Mouse (Mus musculus) 416B (cell line): Measurements from ENCODE around the gene Fam32a.

Source experiments
- DNase-seq: peaks from one replicate; pipeline ENCODE4 v3.0.0; 2011; ENCODE audit warnings: low read depth

The Fam32a gene

DNA sequence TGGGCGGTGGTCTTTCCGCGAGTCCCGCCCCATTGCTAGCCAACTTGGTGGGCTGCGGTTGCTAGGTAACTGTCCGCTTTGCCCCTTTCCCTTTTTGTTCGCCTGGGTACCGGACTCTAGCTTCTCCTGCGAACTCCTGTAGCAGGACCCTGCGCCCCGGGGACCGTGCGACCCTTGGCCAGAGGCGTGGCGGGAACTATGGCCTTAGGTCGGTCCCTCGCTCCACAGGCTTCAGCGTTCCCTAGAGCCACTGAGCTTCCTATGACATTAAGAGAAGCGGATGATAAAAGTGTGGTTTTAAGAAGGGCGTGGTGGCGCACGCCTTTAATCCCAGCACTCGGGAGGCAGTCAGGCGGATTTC, 20.9 kb downstream of the Fam32a start:
- DNase-seq: no peak

DNA sequence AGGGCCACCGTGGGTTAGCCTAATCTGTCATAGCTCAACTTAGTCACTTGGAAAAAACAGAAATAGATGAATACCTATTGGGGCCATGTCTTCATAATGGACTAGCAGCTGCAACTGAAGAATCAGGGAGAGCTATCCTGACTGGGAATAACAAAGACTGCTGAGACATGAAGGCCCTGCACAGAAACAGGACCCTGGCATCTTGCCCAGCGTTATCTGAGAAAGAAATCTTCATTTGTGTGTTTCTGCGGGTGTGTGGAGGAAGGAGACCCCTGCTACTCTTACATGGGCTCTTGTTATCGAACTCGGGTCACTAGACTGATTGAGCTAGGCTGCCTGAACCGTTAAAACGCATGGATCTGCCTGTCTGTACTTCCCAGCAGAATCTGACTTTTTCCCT, 21.4 kb downstream of the Fam32a start:
- DNase-seq: peak; percentile 32

- no peak for DNase-seq
These were observed 22.7 kb downstream of the Fam32a start for GRCm38 (mm10) chr8:72242226-72242625.

DNA sequence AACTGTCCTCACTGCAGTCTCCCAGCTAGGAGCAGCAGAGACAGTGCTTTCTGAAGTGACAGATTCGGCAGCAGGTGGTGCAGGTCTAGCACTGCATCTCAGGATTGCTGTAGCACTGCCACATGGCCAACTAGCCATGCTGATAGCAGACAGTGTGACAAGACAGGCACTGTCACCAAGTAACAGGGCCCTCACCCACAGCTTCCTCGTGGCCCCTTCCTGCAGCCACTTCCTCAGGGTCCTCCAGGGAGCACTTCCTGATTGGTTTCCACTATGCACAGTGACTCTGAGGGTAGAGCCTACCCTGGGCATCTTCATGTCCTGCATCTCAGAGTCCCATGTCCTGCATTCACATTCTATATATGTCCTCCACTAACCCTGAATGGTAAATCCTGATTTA, 25.1 kb downstream of the Fam32a start:
- peak; percentile 46 for DNase-seq

DNA sequence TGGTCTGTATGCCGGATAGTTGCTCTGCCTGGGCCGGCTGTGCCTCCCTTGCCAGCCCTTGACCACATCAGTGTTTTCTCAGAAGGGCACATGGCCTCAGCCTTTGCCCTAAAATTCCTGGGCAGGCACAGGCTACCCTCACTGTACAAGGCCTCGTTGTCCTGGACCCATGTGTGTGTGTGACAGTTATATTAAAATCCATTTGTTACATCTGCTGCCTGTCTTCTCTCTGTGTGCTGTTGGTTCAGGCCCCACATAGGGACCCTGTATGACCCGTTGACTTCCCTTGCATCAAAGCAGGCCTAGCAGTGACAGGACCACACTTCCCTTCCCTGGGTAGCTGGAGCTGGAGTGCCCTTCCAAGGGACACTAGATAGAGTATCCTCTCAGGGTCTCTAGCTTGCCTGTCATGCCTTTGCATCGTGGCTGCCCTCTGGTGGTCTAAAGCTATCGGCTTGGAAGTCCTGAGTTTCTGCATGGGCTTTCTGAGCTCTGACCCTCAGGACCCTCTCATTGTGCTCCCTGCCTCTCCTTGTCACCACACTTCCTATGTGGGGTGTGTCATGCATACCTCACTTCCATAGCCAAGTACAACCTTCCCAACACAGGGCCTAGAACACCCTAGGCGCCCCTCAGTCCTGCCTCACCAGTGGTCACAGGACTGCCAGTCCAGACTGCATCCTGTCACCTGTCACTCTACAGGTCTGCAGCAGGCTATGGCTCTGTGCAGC, 37.8 kb downstream of the Fam32a start:
- peak; percentile 53 for DNase-seq

- DNase-seq: no peak
These were observed 38.3 kb downstream of the Fam32a start for GRCm38 (mm10) chr8:72257902-72258238.

DNA sequence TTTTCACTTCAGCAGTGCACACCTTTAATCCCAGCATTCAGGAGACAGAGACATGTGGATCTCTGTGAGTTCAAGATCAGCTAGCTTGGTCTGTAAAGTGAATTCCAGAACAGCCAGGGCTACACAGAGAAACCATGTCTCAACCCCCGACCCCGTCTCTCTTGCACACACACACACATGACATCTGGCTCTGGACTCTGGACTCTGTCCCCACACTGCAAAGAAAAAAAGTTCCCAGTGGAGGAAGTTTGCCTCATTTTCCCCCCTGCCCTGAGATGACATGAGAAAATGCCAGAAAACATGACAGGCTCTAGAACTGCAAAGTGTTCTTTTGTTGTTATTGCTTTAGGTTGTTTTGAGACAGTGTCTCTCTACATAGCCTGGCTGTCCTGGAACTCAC, 40.3 kb downstream of the Fam32a start:
- DNase-seq: no peak

DNA sequence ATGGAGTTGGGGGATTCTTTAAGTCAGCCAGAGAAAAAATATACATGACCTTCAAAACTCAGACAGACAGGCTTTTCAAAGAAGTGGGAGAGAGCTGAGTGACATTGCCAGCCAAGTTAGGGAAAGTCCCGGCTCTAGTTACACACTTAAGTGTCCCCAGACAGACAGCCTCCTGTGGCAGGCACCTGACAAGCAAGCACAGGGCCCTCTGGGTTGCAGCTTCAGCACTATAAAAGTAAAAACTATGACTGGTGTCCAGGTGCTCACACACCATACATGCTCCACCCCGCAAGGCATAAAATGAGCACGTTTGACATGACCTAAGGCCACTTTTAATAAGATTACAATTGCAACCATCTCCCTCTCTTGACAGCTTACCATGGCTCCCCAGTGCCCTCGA, 41.1 kb downstream of the Fam32a start:
- no peak for DNase-seq

DNA sequence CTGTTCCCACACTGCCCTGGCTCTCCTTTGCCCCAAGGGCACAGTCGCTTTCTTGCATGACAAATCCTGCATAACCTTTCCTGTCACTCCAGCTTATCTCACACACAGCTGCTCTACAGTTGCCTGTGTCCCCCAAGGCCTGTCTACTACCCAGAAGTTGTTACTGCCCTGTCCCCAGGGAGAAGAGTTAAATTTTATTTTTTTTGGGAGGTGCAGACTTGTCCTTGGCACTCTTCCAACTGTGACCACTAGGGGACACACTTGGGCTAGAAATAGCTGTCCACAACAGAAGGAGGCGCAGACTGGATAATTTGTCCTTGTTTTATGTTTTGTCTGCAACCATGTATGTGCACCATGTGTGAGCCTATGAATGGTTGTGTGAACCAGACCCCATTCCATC, 41.5 kb downstream of the Fam32a start:
- DNase-seq: peak; percentile 85

DNA sequence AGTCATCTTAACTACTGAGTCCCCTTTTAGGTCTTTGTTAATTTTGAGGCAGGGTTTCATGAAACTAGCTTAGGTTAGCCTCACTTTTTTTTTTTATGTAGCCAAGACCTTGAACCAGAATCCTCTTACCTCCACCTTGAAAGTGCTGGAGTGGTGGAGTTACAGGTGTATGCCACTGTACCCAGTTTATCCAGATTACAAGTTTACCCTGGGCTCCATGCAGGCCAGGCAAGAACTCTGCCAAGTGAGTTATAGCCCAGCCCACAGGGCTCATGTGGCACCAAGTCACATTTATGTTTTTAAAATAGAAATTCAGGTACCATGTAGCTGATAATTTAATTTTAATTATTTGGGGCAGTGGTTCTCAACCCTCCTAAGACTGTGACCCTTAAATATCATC, 41.9 kb downstream of the Fam32a start:
- DNase-seq: no peak

- DNase-seq: peak; percentile 53
These were observed 42.3 kb downstream of the Fam32a start for GRCm38 (mm10) chr8:72261872-72262271.

DNA sequence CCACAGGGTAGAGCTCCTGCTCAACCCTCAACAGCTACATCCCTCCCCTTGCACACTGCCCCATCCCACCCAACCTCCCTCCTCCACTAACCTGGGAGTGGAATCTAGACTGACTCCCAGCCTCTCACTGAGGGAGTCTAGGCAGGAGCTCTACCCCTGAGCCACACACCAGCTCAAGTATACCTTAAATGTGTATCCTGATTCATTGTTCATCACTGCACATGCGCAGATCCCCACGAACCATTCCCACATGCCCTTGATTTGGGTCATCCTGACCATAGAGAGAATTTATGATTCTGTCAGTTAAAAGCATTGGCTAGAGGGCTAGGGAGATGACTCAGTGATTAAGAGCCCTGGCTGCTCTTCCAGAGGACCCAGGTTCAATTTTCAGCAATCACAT, 43.2 kb downstream of the Fam32a start:
- no peak for DNase-seq

- DNase-seq: no peak
These were observed 43.9 kb downstream of the Fam32a start for GRCm38 (mm10) chr8:72263451-72263850.

DNA sequence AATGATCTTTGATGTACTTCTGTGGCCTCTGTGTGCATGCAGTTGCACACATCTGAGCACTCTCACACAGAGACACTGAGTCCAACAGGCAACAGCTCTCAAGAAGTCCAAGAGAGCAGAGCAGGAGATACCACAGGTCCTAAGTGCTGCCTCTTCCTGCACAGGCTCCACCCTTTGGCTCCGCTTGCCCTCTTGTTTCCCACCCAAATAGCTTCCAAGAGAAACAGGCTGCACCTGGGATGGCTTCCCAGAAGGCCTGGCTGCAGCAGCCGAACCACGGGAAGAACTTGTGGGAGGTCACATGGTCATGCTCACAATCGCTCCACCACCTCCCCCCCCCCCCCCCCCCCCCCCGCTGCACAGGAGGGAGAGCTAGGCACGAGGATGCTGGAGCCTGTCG, 45.8 kb downstream of the Fam32a start:
- peak; percentile 43 for DNase-seq

- no peak for DNase-seq
These were observed 47.1 kb downstream of the Fam32a start for GRCm38 (mm10) chr8:72266671-72267070.

GRCm38 (mm10) chr8:72267106-72267505, 47.6 kb downstream of the Fam32a start:
- DNase-seq: no peak

DNA sequence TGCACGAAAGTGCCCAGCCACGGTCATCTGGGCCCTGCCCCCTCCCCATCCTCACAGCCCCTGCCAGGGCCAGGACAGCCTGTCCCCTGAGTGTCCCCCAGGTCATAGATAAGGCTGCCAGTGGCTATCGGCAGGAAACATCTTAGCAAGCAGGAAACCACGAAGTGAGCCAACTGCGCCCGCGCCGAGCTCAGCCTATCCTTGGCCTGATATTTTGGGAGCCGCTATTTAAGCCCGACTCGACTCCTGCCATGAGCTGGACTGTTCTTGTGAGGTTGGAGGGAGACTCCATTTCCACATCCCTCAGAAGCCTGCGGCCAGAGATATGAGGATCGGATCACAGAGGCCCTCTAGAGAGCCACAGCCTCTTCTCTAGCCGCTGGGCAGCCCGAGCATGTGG, 48.8 kb downstream of the Fam32a start:
- peak; percentile 100 for DNase-seq

DNA sequence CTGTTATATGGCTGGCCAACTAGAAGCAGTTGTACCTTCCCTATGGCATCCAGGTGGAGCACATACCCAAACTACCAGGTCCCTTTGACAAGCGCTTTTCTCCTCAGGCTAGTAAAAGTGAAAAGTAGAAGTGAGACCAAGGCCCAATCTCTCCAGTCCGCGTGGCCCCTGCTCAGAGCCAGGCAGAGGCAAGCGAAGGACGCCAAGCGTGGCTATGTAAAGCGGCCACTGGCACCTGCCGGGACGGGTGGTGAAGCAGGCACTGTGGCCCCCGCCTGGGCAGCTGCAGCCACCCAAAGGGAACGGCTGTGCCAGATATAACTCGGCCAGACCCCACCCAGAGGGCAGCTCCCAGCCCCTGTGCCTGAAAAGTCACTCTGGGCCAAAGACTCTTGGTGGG, 51.1 kb downstream of the Fam32a start:
- DNase-seq: no peak

DNA sequence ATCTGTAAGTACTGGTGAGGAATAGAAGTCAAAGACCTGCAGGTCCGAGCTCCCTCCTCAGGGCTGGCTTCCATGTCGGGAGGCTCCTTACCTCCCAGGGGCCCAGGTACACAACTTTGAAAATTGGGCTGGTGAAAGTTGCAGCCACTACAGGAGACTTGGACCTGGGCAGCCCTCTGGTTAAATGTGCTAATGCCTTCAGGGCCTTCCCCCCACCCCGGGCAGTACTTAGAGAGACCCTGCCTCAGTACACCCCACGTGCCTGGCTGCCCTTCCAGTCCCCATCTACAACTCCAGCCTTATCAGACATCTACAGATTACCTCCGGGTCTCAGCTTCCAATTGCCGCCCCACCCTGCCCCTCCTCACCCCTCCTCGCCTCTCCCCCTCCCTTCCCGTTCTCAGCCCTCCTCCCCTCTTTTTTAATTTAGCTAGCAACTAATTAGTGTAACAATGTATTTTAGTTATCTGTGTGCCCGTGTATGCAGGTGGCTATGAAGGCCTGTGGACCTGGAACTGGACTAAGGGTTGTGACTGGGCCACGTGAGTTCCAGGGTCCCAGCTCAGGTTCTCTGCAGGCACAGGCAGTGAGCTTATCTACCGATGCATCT, 51.6 kb downstream of the Fam32a start:
- DNase-seq: no peak

- DNase-seq: no peak
These were observed 52.2 kb downstream of the Fam32a start for GRCm38 (mm10) chr8:72271691-72272090.

DNA sequence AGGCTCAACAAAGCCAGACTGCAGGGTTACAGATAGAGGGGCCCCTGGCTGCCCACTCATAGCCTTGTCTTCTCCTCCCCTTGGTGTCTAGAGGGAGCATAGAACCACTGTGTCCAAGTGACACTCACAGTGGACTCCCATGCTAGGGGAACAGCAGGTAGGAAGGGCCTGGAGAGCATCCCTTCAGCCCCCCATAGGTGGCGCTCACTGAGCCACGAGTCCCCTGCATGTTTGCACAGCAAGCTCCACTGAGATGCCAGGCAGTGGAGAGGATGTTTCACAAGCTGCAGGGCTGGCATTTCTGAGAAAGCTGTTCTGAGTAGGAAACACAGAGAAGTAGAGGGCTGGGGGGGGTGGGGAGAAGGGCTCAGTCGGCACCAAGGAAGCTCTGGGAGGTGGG, 52.8 kb downstream of the Fam32a start:
- peak; percentile 88 for DNase-seq

GRCm38 (mm10) chr8:72273111-72273770, 53.7 kb downstream of the Fam32a start:
- DNase-seq: no peak

DNA sequence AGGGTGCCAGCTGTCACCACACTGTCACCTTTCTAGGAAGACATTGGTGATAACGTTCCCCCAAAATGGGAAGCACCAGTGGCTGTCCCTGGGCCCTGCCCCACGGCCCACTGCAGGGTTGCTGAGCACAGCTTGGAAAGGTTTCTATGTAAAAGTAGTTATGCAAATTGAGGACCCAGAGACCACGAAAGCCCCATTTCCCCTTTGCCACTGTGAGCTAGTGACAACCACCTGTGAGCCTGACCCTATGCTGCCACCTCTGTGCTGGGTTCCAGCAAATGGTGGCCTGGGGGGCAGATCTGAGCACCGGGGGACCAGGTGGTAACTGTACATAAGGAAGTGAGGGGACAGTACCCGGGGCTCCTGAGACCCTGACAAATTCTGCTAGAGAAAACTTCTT, 54.3 kb downstream of the Fam32a start:
- no peak for DNase-seq
